Mouse (Mus musculus) spleen, embryonic (tissue): ENCODE measurements at regions not wholly inside any gene's neighbourhood (a gene's known extent, or its start where the extent isn't known, plus 50 kb on each side); places are given as distances from the start of the nearest gene placed in this dataset.

ENCODE experiments used
- CTCF ChIA-PET: fragments of 350-600 bp; sonication (Branson Sonifier 250); formaldehyde crosslinking; loops from one replicate; lab custom pipeline; 2022; lab: Charles Lee

DNA sequence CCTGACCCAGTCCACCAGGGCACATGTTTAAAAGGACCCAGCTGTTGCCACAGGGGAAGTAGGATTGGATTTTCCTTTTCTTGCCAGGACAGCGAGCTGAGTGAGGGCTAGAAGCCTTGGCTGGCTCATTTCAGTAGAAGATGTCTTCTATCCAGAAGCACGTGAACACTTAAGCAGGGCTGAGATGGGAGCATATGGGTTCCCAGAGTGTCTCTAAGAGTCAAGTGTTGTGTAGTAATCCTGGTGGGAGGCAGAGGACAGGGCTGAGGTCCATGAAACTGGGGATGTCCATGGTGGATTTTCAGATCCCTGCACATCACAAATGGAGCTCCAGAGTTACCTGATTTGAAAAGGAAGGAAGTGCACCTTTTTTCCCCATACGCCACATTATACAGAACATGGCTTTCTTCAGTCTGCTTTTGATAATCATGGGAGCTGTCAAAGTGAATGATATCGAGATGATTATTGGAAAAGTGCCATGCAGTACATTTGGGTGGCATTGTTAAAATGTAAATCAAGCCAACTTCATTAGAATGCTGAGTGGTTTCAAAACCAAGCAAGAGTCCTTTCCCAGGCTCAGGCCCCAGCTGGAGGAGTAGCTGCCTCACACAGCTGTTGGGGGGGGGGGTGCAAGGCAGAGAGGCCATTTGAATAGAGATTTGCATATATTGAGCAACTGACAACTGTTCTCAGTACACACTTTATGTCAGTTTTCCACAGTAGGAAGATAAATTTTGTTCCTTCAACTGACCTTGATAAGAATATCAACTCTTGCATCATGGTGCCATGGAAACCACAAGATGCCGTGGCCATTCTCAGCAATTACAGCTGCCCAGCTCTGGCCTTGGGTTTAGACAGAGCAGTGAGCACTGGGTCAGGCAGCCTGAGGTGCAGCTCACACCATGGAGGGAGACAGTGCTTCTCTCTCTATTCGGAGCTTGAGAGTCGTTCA, 81.7 kb downstream of the Slc35b3 start:
- CTCF ChIA-PET: no interaction called here

- CTCF ChIA-PET: no interaction called here
These were observed 84.8 kb downstream of the Slc35b3 start for GRCm38 (mm10) chr13:38875923-38876322.

DNA sequence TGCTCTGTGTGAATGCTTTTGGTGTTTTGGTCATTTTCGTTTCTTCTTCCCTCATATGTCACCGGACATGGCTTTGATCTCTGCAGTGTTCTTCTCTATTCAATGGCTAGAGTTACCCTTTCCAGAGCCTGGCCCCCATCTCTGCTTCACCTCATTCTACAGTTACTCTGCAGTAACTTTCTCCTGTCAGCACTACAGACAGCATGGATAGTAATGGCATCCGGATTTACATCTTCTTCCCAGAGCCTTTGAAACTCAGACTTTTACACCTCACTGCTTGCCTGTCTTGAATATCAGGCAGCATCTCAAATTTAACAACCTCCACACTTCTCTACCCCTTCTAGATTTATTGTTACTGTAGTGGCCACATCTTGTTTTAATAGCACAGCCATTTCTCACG, 96.7 kb downstream of the Slc35b3 start:
- CTCF ChIA-PET: no interaction called here

GRCm38 (mm10) chr13:38855742-38856141, 104.9 kb downstream of the Slc35b3 start:
- CTCF ChIA-PET: no interaction called here

DNA sequence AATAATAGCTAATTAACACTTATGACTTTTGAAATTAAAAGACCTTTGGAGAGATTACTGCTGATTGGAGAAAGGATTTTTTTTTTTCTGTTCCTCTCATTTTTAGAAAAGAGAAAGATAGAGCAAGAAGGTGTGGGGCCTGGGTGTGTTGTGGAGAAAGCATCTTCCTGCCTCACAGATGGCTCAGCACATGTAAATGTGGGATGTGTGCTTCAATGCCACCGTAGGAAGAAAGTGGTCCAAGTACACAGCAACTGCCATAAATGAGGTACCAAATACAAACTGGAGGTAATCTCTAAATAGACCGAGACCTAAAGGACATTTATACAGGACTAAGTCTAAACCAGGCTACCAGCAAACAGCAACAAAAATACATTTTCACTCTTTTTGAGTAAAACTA, 105.7 kb downstream of the Slc35b3 start:
- CTCF ChIA-PET: no interaction called here

DNA sequence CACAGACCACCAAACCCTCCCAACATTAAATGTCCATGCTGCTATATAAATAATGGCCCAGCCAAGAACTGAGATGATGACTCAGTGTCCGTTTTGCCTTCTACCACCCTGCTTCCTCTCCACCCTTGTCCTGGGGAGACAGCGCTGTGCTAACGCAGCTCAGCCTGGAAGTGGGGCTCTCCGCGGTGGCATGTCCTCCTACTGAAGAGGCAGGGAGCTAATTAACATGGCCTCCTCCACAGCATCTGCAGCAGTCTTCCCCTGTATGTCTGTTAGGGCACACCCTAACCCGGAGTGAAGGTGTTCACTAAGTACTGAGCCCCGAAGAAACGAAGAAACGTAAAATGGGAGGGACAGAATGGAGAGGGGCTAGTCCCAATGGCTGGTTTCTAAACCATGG, 107.8 kb downstream of the Slc35b3 start:
- CTCF ChIA-PET: no interaction called here

GRCm38 (mm10) chr13:38851820-38852219, 108.9 kb downstream of the Slc35b3 start:
- CTCF ChIA-PET: no interaction called here

DNA sequence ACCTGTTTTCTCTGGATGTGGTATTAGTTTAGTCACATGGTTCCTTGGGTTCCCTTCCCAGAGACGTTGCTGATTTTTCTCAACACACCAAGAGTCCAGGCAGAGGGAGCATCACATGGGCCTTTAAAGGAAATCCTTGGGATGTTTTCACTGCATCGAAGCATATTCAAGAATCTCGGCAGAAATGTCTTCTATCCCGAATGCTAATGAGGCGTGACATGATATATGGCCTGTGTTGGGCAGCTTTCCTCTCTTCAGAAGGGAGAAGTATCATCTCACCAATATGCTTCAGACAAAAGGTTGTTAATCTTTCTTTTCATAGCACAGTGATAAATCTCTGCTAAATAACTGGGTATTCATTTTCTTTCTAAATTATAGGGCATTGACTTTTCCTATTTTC, 122.4 kb downstream of the Slc35b3 start:
- CTCF ChIA-PET: no interaction called here

DNA sequence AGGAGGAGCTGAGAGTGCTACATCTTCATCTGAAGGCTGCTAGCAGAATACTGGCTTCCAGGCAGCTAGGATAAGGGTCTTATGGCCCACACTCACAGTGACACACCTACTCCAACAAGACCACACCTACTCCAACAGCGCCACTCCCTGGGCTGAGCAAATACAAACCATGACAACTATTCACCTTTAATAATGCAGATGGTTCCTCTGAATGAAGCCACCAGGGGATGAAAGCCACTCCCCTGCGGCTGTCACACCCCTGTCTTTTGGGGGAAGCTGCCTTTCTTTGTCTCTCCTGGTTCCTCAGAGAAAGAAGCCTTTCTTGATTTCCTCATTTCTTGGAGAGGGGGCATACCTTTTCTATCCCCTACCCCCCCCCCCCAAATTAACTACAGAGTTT, 135.0 kb downstream of the Slc35b3 start:
- CTCF ChIA-PET: no interaction called here

DNA sequence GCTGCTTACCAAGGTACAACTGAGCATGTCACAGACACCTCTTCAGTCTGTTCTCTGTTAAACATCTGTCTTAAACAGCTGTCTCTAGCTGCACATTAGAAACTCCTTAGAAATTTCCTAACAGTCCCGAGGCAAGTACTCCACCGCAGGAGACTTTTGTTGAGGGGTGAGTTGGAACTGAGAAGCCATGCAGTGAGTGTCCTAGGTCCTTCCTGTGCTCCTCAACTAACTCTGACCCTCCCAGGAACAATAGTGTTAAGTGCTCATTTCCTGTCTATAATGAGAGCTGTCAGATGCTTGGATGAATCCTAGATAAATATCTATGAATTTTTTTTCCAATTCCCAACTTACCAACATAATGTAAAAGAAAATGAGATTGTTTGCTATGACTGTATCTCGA, 141.1 kb downstream of the Slc35b3 start:
- CTCF ChIA-PET: no interaction called here

- CTCF ChIA-PET: no interaction called here
These were observed 141.9 kb downstream of the Slc35b3 start for GRCm38 (mm10) chr13:38818781-38819180.

- CTCF ChIA-PET: no interaction called here
These were observed 144.4 kb downstream of the Slc35b3 start for GRCm38 (mm10) chr13:38816296-38816695.

- CTCF ChIA-PET: no interaction called here
These were observed 145.5 kb downstream of the Slc35b3 start for GRCm38 (mm10) chr13:38815002-38815707.

GRCm38 (mm10) chr13:38798514-38798913, 139.7 kb upstream of the Eef1e1 start:
- CTCF ChIA-PET: no interaction called here

- CTCF ChIA-PET: no interaction called here
These were observed 134.6 kb upstream of the Eef1e1 start for GRCm38 (mm10) chr13:38793456-38793855.

DNA sequence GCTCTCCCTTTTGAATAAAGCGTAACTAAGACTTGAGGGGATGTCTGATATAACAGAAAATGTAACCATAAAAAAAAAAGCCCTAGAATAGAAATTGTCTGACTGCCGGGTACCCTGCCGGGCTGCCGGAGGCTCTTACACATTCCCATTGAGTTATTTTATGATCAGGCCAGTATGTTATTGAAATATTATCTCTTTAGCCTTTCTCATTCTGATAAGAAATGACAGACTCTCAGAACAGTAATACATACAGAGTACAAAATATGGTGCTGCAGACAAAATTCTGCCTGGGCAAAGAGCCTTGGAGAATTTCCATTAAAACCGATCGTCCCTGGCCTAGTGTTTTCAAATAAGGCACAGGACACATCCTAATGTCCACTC, 121.8 kb upstream of the Eef1e1 start:
- CTCF ChIA-PET: no interaction called here

GRCm38 (mm10) chr13:38779984-38780629, 121.2 kb upstream of the Eef1e1 start:
- CTCF ChIA-PET: no interaction called here

GRCm38 (mm10) chr13:38776546-38776945, 117.7 kb upstream of the Eef1e1 start:
- CTCF ChIA-PET: no interaction called here

DNA sequence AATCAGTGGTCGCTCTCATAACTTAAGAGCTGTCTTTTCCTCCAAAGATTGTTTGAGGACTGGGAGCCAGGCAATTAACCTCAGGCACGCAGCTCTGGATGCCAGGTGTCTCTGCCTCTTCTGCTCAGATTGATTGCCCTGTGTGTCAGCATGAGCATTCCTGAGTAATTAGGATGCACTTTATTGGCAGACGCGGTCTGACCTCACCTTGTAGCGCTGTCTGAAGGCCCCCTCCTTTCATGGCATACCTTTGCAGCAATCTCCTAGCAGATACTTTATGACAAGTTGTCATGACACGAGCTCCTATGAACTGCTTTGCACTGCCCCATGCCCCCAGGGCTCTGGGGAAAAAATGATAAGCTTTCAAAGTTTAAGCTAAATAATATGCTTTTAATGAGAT, 114.1 kb upstream of the Eef1e1 start:
- CTCF ChIA-PET: no interaction called here

GRCm38 (mm10) chr13:38766133-38766532, 107.3 kb upstream of the Eef1e1 start:
- CTCF ChIA-PET: no interaction called here

DNA sequence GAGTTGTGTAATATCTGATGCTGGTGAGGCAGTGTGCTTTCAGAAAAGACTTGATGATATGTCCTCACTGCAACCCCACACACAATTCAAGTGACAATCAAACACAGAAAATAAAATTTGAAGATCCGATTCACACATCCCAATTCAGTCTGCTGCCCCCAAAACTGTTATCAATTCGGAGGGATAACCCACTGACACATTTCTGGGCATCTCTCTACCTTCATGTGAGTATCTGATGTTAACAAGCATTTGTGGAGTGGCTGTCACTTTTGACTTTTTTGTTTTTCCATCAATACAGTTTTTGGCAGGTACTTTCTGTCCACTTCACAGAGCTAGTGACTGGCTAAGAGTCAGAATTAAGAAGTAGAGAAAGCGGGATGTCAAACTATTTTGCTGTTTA, 101.4 kb upstream of the Eef1e1 start:
- CTCF ChIA-PET: no interaction called here

DNA sequence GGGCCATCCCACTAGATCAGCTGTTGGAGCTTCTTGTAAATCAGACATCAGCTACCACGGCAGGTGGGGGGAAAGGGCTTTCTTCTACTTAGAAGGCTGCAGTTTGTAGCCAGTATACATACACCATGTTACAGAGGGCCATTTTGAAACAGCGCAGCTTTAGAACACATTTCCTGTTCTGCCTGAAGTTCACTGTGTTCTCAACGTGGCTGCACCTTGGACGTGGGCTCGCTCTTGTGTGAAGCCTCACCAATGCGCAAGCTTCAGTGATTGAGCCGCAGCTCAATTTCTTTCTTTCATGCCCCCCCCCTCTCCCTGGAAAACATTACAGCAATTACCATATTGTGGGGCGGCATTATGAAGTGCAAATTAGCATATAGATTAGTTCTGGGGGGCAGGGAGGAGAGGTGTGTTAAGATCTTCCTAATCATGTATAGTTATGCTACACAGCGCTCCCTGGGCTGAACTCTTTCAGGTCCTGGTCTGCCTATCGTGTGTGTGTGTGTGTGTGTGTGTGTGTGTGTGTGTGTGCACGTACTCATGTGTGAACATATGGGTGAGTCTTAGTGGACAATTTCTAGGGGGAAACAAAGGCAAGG, 97.9 kb upstream of the Eef1e1 start:
- CTCF ChIA-PET: no interaction called here
